Mouse (Mus musculus) spleen, adult 2 months (tissue): ENCODE data around the gene Pth2. TPM values are rescaled to one million over a fixed set of nuclear protein-coding genes. Genes with fewer than 3 reads are reported as not detected.

Source experiments
- DNase-seq, 2 experiments: peaks; one replicate each; pipeline versions ENCODE4 v3.0.0 to v3.0.0-alpha.2; 2012 to 2021; ENCODE audit warnings: low spot score in 2 of 2, low read depth in 1 of 2
- H3K27ac ChIP-seq: fragments of 200-500 bp; 2 replicates; pipeline ENCODE4 v1.5.1; 2012; ENCODE audit warnings: low read length, inconsistent platforms; ENCODE audit not compliant: insufficient read depth
- H3K27me3 ChIP-seq: fragments of 200-500 bp; 2 replicates; pipeline ENCODE4 v1.6.1; 2012; ENCODE audit warnings: mild to moderate bottlenecking, moderate library complexity, low read length, inconsistent platforms; ENCODE audit not compliant: control insufficient read depth, insufficient read depth
- H3K36me3 ChIP-seq: fragments of 200-500 bp; 2 replicates; pipeline ENCODE4 v1.6.1; 2012; ENCODE audit warnings: mild to moderate bottlenecking, low read length, inconsistent platforms; ENCODE audit not compliant: control insufficient read depth, insufficient read depth
- H3K4me1 ChIP-seq: fragments of 200-500 bp; 2 replicates; pipeline ENCODE4 v1.6.1; 2011; ENCODE audit warnings: inconsistent platforms; ENCODE audit not compliant: control insufficient read depth, insufficient read depth, insufficient read length
- H3K4me3 ChIP-seq: fragments of 200-500 bp; 2 replicates; pipeline ENCODE4 v1.5.1; 2011; ENCODE audit warnings: mild to moderate bottlenecking, inconsistent platforms; ENCODE audit not compliant: insufficient read depth, insufficient read length; ENCODE audit errors: extremely low read depth
- CTCF ChIP-seq: fragments of 200-500 bp; IDR thresholded peaks from 2 replicates; pipeline ENCODE4 v1.5.1; 2011; ENCODE audit warnings: mild to moderate bottlenecking, inconsistent platforms; ENCODE audit not compliant: insufficient read depth, insufficient read length, insufficient replicate concordance; ENCODE audit errors: extremely low read depth
- POLR2A ChIP-seq: fragments of 200-500 bp; IDR thresholded peaks from 2 replicates; pipeline ENCODE4 v1.6.1; 2011; ENCODE audit warnings: low read depth, low read length, inconsistent platforms
- WGBS: fragments of 180-500 bp; shearing (Covaris S2); methylation state at CpG from one replicate; pipeline ENCODE4 v1.1.7; 2018; 5-methylcytosine and 5-hydroxymethylcytosine counted together
- polyA plus RNA-seq: library from polyadenylated mRNA; depleted of rRNA; stranded (reverse); fragments of >200 nt; gene quantifications from 2 replicates; pipeline ENCODE4 v1.2.3, GENCODE M21; 2012

The Pth2 gene
- polyA plus RNA-seq, 1 experiment: not detected

DNA sequence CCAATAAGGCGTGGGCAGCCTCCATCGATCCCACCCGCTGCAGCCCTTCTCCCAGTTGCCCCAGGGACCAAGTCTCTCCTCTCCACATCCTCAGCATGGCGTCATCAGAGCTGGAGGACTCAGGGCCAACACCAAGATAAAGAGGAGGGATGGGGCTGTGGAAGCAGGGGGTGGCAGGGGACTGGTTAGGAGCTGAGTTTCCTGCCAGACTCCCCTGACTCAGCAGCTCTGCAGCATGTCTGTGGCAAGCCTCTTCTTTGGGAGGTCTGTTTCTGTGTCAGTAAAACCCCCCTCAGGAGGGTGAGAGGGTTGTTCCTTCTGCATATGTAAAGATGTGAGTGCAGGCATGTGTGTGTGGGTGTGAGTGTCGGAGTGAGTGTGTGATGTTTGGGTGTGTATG lies 16.2 kb downstream of the Pth2 start:
- H3K4me1 ChIP-seq: no peaks in the 10 kb centered on the region
- no peak overlapping the region for H3K4me3 ChIP-seq
- H3K27ac ChIP-seq: no peak overlapping the region
- no peaks in the 10 kb centered on the region for H3K36me3 ChIP-seq
- TF ChIP-seq CTCF (no peak), POLR2A (no peak)
- no peak for DNase-seq
- 77% methylated on average over 5 of the region's 5 CpGs for WGBS
- no peaks in the 10 kb centered on the region for H3K27me3 ChIP-seq

DNA sequence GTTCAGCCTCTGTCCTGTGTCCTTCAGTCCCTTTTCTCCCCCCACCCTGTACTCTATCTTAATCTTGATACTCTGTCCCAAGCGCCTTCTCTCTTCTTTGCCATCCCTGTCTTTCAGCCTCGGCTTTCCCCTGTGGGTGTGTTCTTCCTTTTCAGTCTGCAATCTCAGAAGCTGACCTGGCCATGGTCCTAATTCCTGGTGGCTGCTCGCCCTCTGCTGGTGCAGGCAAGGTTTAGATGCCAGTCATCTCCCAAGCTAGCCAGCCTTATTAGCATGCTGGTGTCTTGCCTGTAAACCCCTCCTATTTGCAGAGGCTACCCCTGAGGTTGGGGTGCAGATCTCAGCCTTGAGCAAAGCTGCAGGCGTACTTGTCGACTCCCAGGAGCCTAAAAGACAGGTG lies 17.6 kb downstream of the Pth2 start:
- peak; percentile 17 to 67 for DNase-seq
- no peaks in the 10 kb centered on the region for H3K27me3 ChIP-seq
- 24% methylated on average over 5 of the region's 5 CpGs for WGBS

DNA sequence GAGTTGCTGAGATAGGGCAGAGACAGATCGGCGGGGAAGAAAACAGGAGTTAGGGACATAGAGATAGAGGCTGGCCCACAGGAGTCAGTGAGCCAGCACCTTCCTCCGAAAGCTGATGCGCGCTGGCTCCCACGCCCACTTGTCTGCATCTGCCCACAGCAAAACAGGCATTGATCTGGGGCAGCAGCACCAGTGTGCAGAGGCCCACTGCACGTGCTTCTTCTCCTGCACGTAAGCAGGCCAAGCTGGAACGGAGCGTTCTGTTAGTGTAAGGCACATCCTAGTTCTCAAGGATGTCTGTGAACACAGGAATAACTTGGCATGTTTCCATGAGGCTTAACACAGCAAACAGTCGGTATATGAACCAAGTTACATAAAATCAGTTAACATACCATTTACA lies 18.2 kb downstream of the Pth2 start:
- Histone ChIP-seq H3K4me1 (no peaks in the 10 kb centered on the region), H3K27me3 (no peaks in the 10 kb centered on the region), H3K4me3 (no peak overlapping the region), H3K27ac (no peak overlapping the region), H3K36me3 (no peaks in the 10 kb centered on the region)
- no peak for TF ChIP-seq POLR2A
- no peak for TF ChIP-seq CTCF
- 88% methylated on average over 11 of the region's 11 CpGs for WGBS
- no peak for DNase-seq

More for the DNA sequence above, 17.6 kb downstream of the Pth2 start:
- no peak overlapping the region for H3K27ac ChIP-seq
- no peak overlapping the region for H3K4me3 ChIP-seq
- no peaks in the 10 kb centered on the region for H3K36me3 ChIP-seq
- no peak for TF ChIP-seq POLR2A
- TF ChIP-seq CTCF: peak; percentile 79; the same call in 1 of the 2 replicates
- H3K4me1 ChIP-seq: no peaks in the 10 kb centered on the region

DNA sequence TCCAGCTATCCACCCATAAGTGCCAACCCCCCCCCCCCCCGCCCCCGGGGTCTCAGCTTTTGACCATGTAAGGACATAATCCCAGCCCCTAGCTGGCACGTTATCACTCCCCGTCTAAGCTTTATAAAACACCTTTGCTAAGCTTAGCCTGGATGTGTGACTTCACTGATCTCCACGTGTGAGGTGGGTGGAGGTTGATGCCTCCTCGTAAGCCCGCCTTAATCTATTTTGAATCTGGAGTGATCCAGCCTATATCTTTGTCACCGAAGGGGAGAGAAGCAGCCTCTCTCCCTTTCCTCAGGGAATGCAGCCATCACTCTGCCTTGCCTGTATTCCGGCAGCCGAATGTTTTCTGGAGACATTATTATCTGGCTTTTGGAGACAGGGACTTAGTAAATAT lies 21.9 kb downstream of the Pth2 start:
- Histone ChIP-seq H3K27ac (no peak overlapping the region), H3K36me3 (no peaks in the 10 kb centered on the region), H3K4me3 (no peak overlapping the region), H3K27me3 (no peaks in the 10 kb centered on the region), H3K4me1 (peaks cover 4% of the 10 kb centered on the region; the same call in 1 of the 2 replicates)
- whole genome bisulfite sequencing: 78% methylated on average over 10 of the region's 10 CpGs
- DNase-seq: no peak
- no peak for TF ChIP-seq POLR2A
- TF ChIP-seq CTCF: no peak

DNA sequence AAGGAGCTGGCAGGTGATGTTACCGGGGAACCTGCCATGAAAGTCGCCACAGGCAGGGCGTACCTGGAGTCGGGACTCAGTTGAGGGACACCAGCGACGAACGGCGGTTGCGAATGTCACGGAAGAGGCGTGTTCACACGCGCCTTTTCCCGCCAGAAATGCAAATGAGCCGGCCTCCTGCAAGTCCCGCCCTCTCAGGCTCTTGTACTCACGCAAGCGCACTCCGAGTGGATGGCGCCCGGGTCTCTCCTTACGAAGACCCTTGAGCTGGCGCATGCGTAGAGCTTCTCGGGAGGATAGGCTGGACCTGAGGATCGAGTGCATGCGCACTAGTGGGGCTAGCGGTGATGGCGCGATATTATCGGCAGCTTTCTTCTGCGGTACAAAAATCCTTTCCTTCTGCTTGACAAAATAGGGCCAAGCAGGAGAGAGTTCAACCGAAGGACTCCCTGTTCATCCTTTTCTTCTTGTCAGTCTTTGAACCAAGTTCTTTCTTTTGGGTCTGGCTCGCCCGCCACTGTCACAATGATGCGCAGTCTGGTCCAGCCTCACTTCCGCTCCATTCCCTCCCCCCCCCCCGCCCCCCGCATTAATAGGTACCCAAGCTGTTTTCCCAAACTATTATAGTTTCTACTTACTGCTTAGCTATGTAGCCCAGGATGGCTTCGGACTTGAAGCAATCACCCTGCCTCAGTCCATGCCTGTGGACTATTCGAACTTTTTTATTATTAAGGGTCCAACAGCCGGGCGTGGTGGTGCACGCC lies 23.8 kb downstream of the Pth2 start, which contains the start of gene Ccdc155:
Gene Ccdc155, minus strand, starts transcription at position 513 of the 764 bp plus-strand sequence.
- WGBS: 5% methylated on average over 44 of the region's 44 CpGs
- peak; percentile 93 to 94 for DNase-seq
- no peak for TF ChIP-seq CTCF
- peak; percentile 64; the same call in 1 of the 2 replicates for TF ChIP-seq POLR2A
- Histone ChIP-seq H3K36me3 (no peaks in the 10 kb centered on the region), H3K27me3 (no peaks in the 10 kb centered on the region), H3K4me3 (peak within 1 kb of the TSS; percentile 54), H3K4me1 (peaks cover 4% of the 10 kb centered on the region; the same call in 1 of the 2 replicates), H3K27ac (no peak within 1 kb of the TSS)

DNA sequence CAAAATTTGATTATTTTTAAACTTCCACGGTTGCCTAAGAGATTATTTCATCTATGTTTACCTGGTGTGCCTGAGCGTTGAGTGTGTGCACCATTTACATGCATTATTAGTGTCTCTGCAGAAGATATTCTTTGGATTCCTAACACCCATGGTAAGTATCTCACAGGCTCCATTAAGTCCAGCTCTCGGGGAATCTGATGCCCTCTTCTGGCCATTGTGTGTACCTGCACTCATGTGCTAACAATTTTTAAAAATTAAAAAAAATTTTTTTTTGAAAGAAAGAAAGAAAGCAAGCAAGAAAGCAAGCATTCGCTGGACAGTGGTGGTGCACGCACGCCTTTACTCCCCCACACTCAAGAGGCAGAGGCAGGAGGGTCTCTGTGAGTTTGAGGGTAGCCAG lies 27.5 kb downstream of the Pth2 start:
- Histone ChIP-seq H3K36me3 (no peaks in the 10 kb centered on the region), H3K27ac (no peak overlapping the region), H3K27me3 (no peaks in the 10 kb centered on the region), H3K4me3 (no peak overlapping the region), H3K4me1 (peaks cover 12% of the 10 kb centered on the region; the same call in 1 of the 2 replicates)
- no peak for TF ChIP-seq CTCF
- TF ChIP-seq POLR2A: no peak
- no peak for DNase-seq
- 88% methylated on average over 6 of the region's 6 CpGs for WGBS

DNA sequence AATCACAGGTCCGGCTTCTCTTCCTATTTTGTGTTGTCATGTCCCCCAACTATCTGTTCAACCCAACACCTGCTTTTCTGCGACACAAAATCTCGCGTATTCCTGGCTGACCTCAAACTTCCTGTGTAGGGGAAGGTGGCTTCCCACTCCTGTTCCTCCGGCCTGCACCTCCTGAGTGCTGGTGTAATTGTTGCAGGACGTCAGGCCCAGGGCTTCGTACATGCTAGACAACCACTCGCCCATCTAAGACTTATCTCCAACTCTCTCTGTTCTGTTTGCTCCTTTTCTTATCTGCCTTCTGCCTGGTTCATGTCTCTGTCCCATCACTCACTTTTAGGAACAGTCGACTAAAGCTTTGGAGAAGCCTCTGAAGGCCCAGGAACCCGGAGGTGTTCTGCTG lies 30.3 kb downstream of the Pth2 start:
- Histone ChIP-seq H3K36me3 (no peaks in the 10 kb centered on the region), H3K27ac (no peak overlapping the region), H3K27me3 (peaks cover 4% of the 10 kb centered on the region), H3K4me1 (peaks cover 13% of the 10 kb centered on the region; the same call in 1 of the 2 replicates), H3K4me3 (no peak overlapping the region)
- DNase-seq: no peak
- 12% methylated on average over 10 of the region's 10 CpGs for WGBS
- TF ChIP-seq POLR2A: no peak
- no peak for TF ChIP-seq CTCF
